Mouse (Mus musculus) erythroid progenitor cell, adult 5-6 weeks (primary cell): ENCODE results near the gene 6430628N08Rik. TPM values are rescaled to one million over a fixed set of nuclear protein-coding genes. Genes with fewer than 3 reads are reported as not detected.

ENCODE experiments used
- ATAC-seq: replicated peaks from 2 replicates; pipeline ENCODE4 v1.8.0; 2016; ENCODE audit warnings: moderate number of reproducible peaks, mild to moderate bottlenecking, moderate TSS enrichment, inconsistent platforms; ENCODE audit not compliant: poor library complexity, low FRiP score, severe bottlenecking
- total RNA-seq, 2 experiments: library from RNA; stranded (forward) in 1 of 2; stranded (reverse) in 1 of 2; fragments of 150-400 nt in 1 of 2; fragments of 186-747, 209-891 nt in 1 of 2; gene quantifications; 2 replicates each; pipeline versions ENCODE4 v1.2.3 to v1.2.4; 2015 to 2017; ENCODE audit warnings: low replicate concordance in 2 of 2

The 6430628N08Rik gene
- not detected in 2 replicates for total RNA-seq (2015; ENCODE audit: low replicate concordance)
- total RNA-seq (2017; ENCODE audit: low replicate concordance), result not detected in 2 replicates

DNA sequence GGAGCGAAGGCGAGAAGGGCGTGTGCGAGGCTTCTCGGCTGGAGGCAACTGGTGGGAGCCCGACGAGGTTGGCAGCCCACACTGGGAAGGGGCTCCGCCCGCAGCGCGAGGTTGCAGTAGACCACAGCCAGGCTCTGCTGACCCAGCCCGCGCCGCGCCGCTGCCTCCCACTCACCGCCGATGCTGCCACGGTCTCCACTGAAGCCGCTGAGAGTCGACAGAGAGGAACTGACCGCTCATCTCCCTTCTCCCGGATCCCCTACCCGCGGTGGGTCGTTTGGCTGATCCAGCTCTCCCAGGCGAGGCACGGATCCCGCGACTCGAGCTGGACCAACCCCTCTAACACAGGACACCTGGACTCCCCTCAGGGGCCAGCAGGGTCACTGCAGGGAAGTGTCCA lies at the start of gene 6430628N08Rik:
6430628N08Rik (plus strand) TSS at position 113 of the 400 bp plus-strand sequence.
- ATAC-seq, result no peak

GRCm38 (mm10) chr4:115840842-115841241 lies 49.6 kb upstream of the 6430628N08Rik start:
- ATAC-seq, result no peak

- no peak for ATAC-seq
Measured at GRCm38 (mm10) chr4:115846656-115847055, 43.8 kb upstream of the 6430628N08Rik start.

GRCm38 (mm10) chr4:115847377-115847776 lies 43.1 kb upstream of the 6430628N08Rik start:
- ATAC-seq, result no peak

DNA sequence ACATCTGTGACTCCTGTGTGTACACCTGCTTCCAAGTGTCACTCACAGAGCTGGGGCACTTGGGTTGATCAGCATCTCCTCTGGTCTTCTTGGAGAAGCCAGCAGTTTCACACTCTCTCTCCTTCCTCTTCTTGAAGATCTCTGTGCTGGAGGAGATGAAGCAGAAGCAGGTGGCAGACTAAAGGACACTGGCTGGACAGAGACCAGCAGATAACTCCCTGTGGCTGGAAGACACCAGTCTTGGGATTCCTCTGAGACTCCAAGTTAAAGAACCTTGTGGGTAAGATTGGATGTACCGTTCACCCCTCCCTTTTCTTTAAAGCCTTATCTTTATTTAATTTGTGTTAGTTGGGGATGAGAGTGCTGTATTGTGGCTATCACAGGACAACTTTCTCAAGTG lies 42.4 kb upstream of the 6430628N08Rik start:
- ATAC-seq, result peak; percentile 43

DNA sequence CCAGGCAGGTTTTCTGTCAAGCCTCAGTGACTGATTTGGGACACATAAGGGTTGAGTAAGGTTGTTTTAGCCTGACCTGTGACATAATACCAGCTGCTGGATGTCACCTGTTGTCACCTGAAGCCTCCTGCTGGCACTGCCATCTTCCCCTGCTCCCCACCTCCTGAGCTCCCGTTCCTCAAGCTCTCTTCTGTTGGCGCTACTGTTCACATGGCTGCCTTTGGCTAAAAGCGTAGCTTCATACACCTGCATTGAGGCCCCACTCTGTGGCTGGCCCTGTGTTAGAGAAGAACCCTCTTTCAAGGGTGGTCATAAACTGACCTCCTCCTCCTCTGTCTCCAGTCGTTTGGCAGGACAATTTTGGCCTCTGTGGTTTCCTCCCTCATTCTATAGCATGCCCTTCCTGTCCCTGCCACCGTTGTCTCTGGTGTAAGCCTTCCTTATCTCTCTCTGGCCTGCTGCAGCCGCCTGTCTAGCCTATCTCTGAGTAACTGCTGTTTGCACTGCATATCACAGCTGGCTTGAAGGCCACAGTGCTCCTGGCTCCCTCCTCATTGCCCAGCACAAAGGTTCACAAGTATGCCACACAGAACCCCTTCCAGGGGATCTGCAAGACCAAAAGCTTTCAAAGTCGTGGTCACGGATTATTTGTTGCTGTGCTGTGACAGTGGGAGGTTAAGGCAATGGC lies 41.3 kb upstream of the 6430628N08Rik start:
- peak; percentile 94 for ATAC-seq

GRCm38 (mm10) chr4:115850111-115850510 lies 40.4 kb upstream of the 6430628N08Rik start:
- ATAC-seq, result peak; percentile 36; the same call in 1 of the 2 replicates

- ATAC-seq, result no peak
Measured at GRCm38 (mm10) chr4:115850631-115851030, 39.8 kb upstream of the 6430628N08Rik start.

GRCm38 (mm10) chr4:115851569-115851968 lies 38.9 kb upstream of the 6430628N08Rik start:
- ATAC-seq, result no peak

DNA sequence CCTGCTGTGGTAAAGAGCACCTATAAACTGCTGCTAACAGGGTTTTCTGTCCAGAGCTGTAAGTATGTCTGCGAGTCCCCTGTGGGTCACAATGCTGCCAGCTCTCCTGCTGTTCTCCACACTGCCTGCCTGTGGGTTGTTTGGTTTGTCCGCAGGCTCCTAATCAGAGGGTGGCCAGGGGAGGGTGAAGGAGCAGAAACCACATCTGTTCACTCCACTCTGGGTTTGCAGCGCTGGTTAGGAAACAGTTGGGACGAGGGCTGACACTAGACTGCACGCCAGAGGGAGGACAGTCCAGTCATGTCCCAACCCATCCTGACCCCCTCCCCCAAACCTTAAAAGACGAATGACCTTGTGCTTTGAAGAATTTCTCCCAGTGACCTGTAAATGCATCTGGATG lies 35.4 kb upstream of the 6430628N08Rik start:
- ATAC-seq, result no peak

GRCm38 (mm10) chr4:115855609-115856008 lies 34.9 kb upstream of the 6430628N08Rik start:
- no peak for ATAC-seq

GRCm38 (mm10) chr4:115856282-115856681 lies 34.2 kb upstream of the 6430628N08Rik start:
- ATAC-seq, result peak; percentile 89

GRCm38 (mm10) chr4:115857293-115857883 lies 33.1 kb upstream of the 6430628N08Rik start:
- ATAC-seq, result no peak

- no peak for ATAC-seq
Measured at GRCm38 (mm10) chr4:115863352-115863751, 27.1 kb upstream of the 6430628N08Rik start.

GRCm38 (mm10) chr4:115863880-115864279 lies 26.6 kb upstream of the 6430628N08Rik start:
- no peak for ATAC-seq

- no peak for ATAC-seq
Measured at GRCm38 (mm10) chr4:115869512-115870210, 20.8 kb upstream of the 6430628N08Rik start.

GRCm38 (mm10) chr4:115873231-115873630 lies 17.2 kb upstream of the 6430628N08Rik start:
- ATAC-seq, result no peak

DNA sequence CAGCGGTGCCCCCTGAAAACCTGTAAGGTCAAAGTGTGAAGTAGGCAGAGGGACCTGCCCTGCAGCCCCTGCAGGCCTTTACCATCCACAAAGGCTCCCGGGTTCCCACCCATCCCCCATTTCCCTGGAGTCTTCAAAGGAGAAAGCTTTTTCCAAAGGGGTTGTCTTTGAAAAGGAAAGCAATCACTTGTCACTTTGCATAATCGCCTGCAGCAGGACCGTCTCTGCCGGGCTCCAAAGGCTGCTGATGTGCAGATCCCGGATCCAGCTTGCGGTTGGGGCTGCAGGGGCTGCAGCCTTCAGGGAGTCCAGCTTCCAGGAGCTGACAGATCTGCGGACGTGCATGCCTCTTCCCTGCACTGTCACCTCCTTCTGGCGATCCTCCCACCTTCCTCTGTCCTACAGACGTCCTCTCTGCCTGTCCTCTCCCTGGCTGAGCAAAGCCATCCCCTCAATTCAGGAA lies 12.2 kb upstream of the 6430628N08Rik start:
- no peak for ATAC-seq

DNA sequence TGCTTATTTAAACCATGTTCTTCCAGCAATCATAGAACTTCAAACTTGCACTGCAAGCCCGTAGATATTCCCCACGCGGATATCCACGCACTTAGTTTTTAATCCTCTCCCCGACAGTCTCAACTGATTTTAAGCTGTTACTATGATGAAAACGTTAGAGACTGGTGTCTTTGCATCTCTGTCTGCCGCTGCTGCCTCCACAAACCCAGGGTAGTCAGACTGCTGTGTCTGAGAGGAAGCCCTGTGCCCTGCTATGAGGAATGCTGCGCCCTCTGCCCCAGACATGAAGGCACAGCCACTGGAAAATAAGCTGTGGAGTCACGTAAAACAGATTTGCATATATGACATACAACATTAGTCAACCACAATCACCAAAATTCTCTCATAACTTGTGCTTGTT lies 11.6 kb upstream of the 6430628N08Rik start:
- no peak for ATAC-seq

- ATAC-seq, result no peak
Measured at GRCm38 (mm10) chr4:115881183-115881582, 9.3 kb upstream of the 6430628N08Rik start.

DNA sequence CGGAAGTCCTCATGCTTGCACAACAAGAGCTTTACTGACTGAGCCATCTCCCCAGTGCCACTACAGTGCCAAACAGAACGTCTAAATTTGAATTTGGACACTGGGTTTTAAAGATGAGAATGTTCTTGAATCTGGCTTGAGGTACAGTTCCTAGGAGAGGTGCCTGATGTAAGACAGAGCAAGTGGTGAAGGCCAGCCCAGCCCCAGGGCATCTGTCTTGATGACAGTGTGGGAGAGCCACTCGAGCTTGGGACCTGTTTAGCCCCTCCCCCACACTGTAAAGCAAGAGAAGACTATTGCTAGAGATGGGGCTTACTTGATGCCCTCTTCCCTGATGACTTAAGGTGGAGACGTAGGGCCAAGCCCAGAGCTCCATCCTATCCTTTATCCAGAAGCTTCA lies 8.3 kb upstream of the 6430628N08Rik start:
- ATAC-seq, result no peak
